Mouse (Mus musculus): Measurements from ENCODE around the gene Setx. TPM values are rescaled to one million over a fixed set of nuclear protein-coding genes. Genes with fewer than 3 reads are reported as not detected.
"Not testable (repeated sequence)": the region's sequence is repeated elsewhere in the genome, so short reads cannot be mapped to it uniquely, and the experiment has no call there.

The Setx gene
- polyA plus RNA-seq (2016; fragmentation: Nextera tagmentation; extraction: Ambion mirVana): 10.0 and 12.5 TPM in 2 replicates

- WGBS: 68% methylated on average over 14 of the region's 14 CpGs
- H3K4me3 ChIP-seq: peak within 1 kb of the TSS; percentile 93
- H3K4me1 ChIP-seq: peaks cover 9% of the 10 kb centered on the region
- no peak for DNase-seq (ENCODE audit: low spot score)
- no peaks in the 10 kb centered on the region for H3K9me3 ChIP-seq
- peak within 1 kb of the TSS; percentile 97 for H3K27ac ChIP-seq
- no peaks in the 10 kb centered on the region for H3K27me3 ChIP-seq (ENCODE audit: insufficient read depth, poor library complexity, severe bottlenecking)
- H3K36me3 ChIP-seq: peaks cover 23% of the 10 kb centered on the region
These were observed at the start of gene Setx for GRCm38 (mm10) chr2:29123907-29124569. TSS of gene Setx (plus strand) at chr2:29124181.

GRCm38 (mm10) chr2:29074676-29075075 lies 49.3 kb upstream of the Setx start:
- Histone ChIP-seq H3K4me3 (no peak overlapping the region), H3K27me3 (ENCODE audit: insufficient read depth, poor library complexity, severe bottlenecking) (no peaks in the 10 kb centered on the region), H3K36me3 (peaks cover 89% of the 10 kb centered on the region), H3K27ac (no peak overlapping the region), H3K9me3 (no peaks in the 10 kb centered on the region), H3K4me1 (no peaks in the 10 kb centered on the region)
- 86% methylated on average over 7 of the region's 7 CpGs for WGBS
- no peak for DNase-seq (ENCODE audit: low spot score)

- no peak overlapping the region for H3K4me3 ChIP-seq
- no peaks in the 10 kb centered on the region for H3K27me3 ChIP-seq (ENCODE audit: insufficient read depth, poor library complexity, severe bottlenecking)
- WGBS: 79% methylated on average over 11 of the region's 11 CpGs
- H3K4me1 ChIP-seq: no peaks in the 10 kb centered on the region
- H3K9me3 ChIP-seq: no peaks in the 10 kb centered on the region
- H3K36me3 ChIP-seq: peaks cover 90% of the 10 kb centered on the region
- DNase-seq (ENCODE audit: low spot score): no peak
- no peak overlapping the region for H3K27ac ChIP-seq
These were observed 48.5 kb upstream of the Setx start for GRCm38 (mm10) chr2:29075331-29076070.

- WGBS: 71% methylated on average over 2 of the region's 2 CpGs
- peaks cover 90% of the 10 kb centered on the region for H3K36me3 ChIP-seq
- no peaks in the 10 kb centered on the region for H3K27me3 ChIP-seq (ENCODE audit: insufficient read depth, poor library complexity, severe bottlenecking)
- H3K9me3 ChIP-seq: no peaks in the 10 kb centered on the region
- H3K4me1 ChIP-seq: no peaks in the 10 kb centered on the region
- H3K27ac ChIP-seq: no peak overlapping the region
- DNase-seq (ENCODE audit: low spot score): no peak
- no peak overlapping the region for H3K4me3 ChIP-seq
These were observed 47.8 kb upstream of the Setx start for GRCm38 (mm10) chr2:29076226-29076625.

- H3K4me1 ChIP-seq: no peaks in the 10 kb centered on the region
- no peaks in the 10 kb centered on the region for H3K9me3 ChIP-seq
- 70% methylated on average over 3 of the region's 3 CpGs for WGBS
- H3K36me3 ChIP-seq: peaks cover 93% of the 10 kb centered on the region
- H3K27me3 ChIP-seq (ENCODE audit: insufficient read depth, poor library complexity, severe bottlenecking): no peaks in the 10 kb centered on the region
- no peak overlapping the region for H3K4me3 ChIP-seq
- no peak overlapping the region for H3K27ac ChIP-seq
- DNase-seq (ENCODE audit: low spot score): peak; percentile 28
These were observed 42.0 kb upstream of the Setx start for GRCm38 (mm10) chr2:29081965-29082364.

- peaks cover 66% of the 10 kb centered on the region for H3K36me3 ChIP-seq
- DNase-seq (ENCODE audit: low spot score): peak; percentile 68
- WGBS: 94% methylated on average over 7 of the region's 7 CpGs
- H3K4me1 ChIP-seq: no peaks in the 10 kb centered on the region
- no peak overlapping the region for H3K27ac ChIP-seq
- no peaks in the 10 kb centered on the region for H3K9me3 ChIP-seq
- H3K27me3 ChIP-seq (ENCODE audit: insufficient read depth, poor library complexity, severe bottlenecking): no peaks in the 10 kb centered on the region
- no peak overlapping the region for H3K4me3 ChIP-seq
These were observed 38.0 kb upstream of the Setx start for GRCm38 (mm10) chr2:29086026-29086425.

- not testable (repeated sequence) for H3K9me3 ChIP-seq; H3K27ac ChIP-seq; H3K27me3 ChIP-seq (ENCODE audit: insufficient read depth, poor library complexity, severe bottlenecking); H3K4me1 ChIP-seq; H3K4me3 ChIP-seq; DNase-seq (ENCODE audit: low spot score)
- WGBS: 88% methylated on average over 6 of the region's 6 CpGs
- peaks cover 34% of the 10 kb centered on the region for H3K36me3 ChIP-seq
These were observed 34.7 kb upstream of the Setx start for GRCm38 (mm10) chr2:29089276-29089675.

GRCm38 (mm10) chr2:29095674-29096073 lies 28.3 kb upstream of the Setx start:
- DNase-seq (ENCODE audit: low spot score): no peak
- 88% methylated on average over 8 of the region's 8 CpGs for WGBS
- Histone ChIP-seq H3K36me3 (no peaks in the 10 kb centered on the region), H3K27me3 (ENCODE audit: insufficient read depth, poor library complexity, severe bottlenecking) (no peaks in the 10 kb centered on the region), H3K4me3 (no peak overlapping the region), H3K9me3 (no peaks in the 10 kb centered on the region), H3K27ac (no peak overlapping the region), H3K4me1 (no peaks in the 10 kb centered on the region)

GRCm38 (mm10) chr2:29096751-29097150 lies 27.2 kb upstream of the Setx start:
- no peaks in the 10 kb centered on the region for H3K27me3 ChIP-seq (ENCODE audit: insufficient read depth, poor library complexity, severe bottlenecking)
- H3K4me3 ChIP-seq: no peak overlapping the region
- no peak overlapping the region for H3K27ac ChIP-seq
- no peaks in the 10 kb centered on the region for H3K36me3 ChIP-seq
- 64% methylated on average over 4 of the region's 4 CpGs for WGBS
- no peak for DNase-seq (ENCODE audit: low spot score)
- no peaks in the 10 kb centered on the region for H3K9me3 ChIP-seq
- H3K4me1 ChIP-seq: no peaks in the 10 kb centered on the region

GRCm38 (mm10) chr2:29097465-29097864 lies 26.5 kb upstream of the Setx start:
- 81% methylated on average over 3 of the region's 3 CpGs for WGBS
- DNase-seq (ENCODE audit: low spot score): no peak
- Histone ChIP-seq H3K4me3 (no peak overlapping the region), H3K27ac (no peak overlapping the region), H3K4me1 (no peaks in the 10 kb centered on the region), H3K27me3 (ENCODE audit: insufficient read depth, poor library complexity, severe bottlenecking) (no peaks in the 10 kb centered on the region), H3K36me3 (no peaks in the 10 kb centered on the region), H3K9me3 (no peaks in the 10 kb centered on the region)

- not testable (repeated sequence) for H3K27me3 ChIP-seq (ENCODE audit: insufficient read depth, poor library complexity, severe bottlenecking); H3K4me1 ChIP-seq; DNase-seq (ENCODE audit: low spot score); H3K9me3 ChIP-seq; H3K4me3 ChIP-seq; H3K27ac ChIP-seq; H3K36me3 ChIP-seq
- WGBS: 84% methylated on average over 5 of the region's 5 CpGs
These were observed 26.0 kb upstream of the Setx start for GRCm38 (mm10) chr2:29097955-29098354.

GRCm38 (mm10) chr2:29098786-29099185 lies 25.2 kb upstream of the Setx start:
- Histone ChIP-seq H3K27ac (no peak overlapping the region), H3K4me1 (no peaks in the 10 kb centered on the region), H3K36me3 (no peaks in the 10 kb centered on the region), H3K4me3 (no peak overlapping the region), H3K27me3 (ENCODE audit: insufficient read depth, poor library complexity, severe bottlenecking) (no peaks in the 10 kb centered on the region), H3K9me3 (no peaks in the 10 kb centered on the region)
- 78% methylated on average over 8 of the region's 8 CpGs for WGBS
- no peak for DNase-seq (ENCODE audit: low spot score)

- H3K36me3 ChIP-seq: no peaks in the 10 kb centered on the region
- WGBS: 88% methylated on average over 14 of the region's 14 CpGs
- no peak overlapping the region for H3K4me3 ChIP-seq
- H3K9me3 ChIP-seq: no peaks in the 10 kb centered on the region
- no peak overlapping the region for H3K27ac ChIP-seq
- no peaks in the 10 kb centered on the region for H3K27me3 ChIP-seq (ENCODE audit: insufficient read depth, poor library complexity, severe bottlenecking)
- no peaks in the 10 kb centered on the region for H3K4me1 ChIP-seq
- DNase-seq (ENCODE audit: low spot score): no peak
These were observed 24.3 kb upstream of the Setx start for GRCm38 (mm10) chr2:29099646-29100045.

Data from heart, embryonic 10.5 days (tissue).